In genomic region chr9:61166115-61166514, GRCm38 (mm10) we compare ENCODE assay signal across 13 mouse cellular contexts.
"Had no signal": no experiment of that assay in that cellular context is flagged by ENCODE, and none has a peak within 500 bp of the region (broad histone marks: within the 10 kb centered on the region; RNA-seq: fewer than 3 reads in every experiment).

No protein-coding gene starts in this region.

- ATAC-seq: hindbrain, postnatal 0 days; liver, postnatal 0 days had no signal

- H3K4me3 ChIP-seq: limb, embryonic 12.5 days; liver, embryonic 13.5 days; neural tube, embryonic 12.5 days had no signal

- H3K27ac ChIP-seq: hindbrain, postnatal 0 days; limb, embryonic 12.5 days; liver, embryonic 13.5 days; neural tube, embryonic 12.5 days had no signal

- H3K27me3 ChIP-seq: neural tube, embryonic 12.5 days had no signal

- H3K9me3 ChIP-seq: limb, embryonic 12.5 days; liver, embryonic 13.5 days; neural tube, embryonic 12.5 days had no signal

- H3K4me2 ChIP-seq: limb, embryonic 12.5 days; liver, embryonic 13.5 days; neural tube, embryonic 12.5 days had no signal

- H3K36me3 ChIP-seq: limb, embryonic 12.5 days; liver, embryonic 13.5 days; neural tube, embryonic 12.5 days had no signal

- DNase-seq: kidney, adult 11 months; kidney, postnatal 36 days; liver; liver, embryonic 13.5 days; liver, postnatal 0 days; lung, postnatal 14 days; midbrain, embryonic 14.5 days; right cerebral cortex, postnatal 4 days; spleen, adult 18-20 months; thymus, postnatal 4 days had no signal

- H3K9ac ChIP-seq: limb, embryonic 12.5 days; liver, embryonic 13.5 days; liver, postnatal 0 days; neural tube, embryonic 12.5 days had no signal
